8 mouse cellular contexts compared by ENCODE assay signal in the genomic region with DNA sequence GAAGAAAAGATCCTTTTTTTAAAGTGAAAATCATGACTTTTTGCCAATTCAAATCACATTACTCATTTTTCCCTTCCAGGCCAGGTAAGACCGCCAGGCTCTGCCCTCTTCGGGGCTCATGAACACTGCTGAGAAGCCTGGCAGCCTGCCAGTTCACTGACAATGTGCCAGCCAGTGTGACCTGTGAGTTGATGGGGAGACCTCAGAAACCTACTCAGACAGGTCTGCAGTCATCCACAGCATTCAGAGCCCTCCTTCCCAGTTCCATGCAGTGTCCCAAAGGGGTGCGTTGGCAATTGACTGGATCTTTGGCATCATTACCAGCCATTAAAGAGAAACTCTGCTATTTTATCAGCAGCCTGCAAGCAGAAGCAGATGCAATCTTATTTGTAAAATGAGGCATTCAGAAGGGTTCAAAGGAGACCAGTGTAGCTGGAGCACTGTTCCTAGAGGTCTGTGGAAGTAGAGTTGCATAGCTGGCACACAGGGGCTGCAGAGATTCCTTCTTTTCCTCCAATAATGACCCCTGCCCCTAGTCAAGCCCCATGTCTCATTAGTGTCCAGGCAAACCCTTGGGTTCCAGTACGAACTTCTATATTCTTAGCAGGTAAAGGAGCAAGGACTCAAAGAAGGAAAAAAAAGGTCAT.
DNase-seq lines count a peak whose midpoint lies in the region; ATAC-seq lines count a peak whose summit lies in the region.

No protein-coding gene starts in this region.

- H3K9me3 ChIP-seq in hindbrain, embryonic 13.5 days = no peaks in the 10 kb centered on the region
- H3K9me3 ChIP-seq in limb, embryonic 15.5 days = no peaks in the 10 kb centered on the region
- no peaks in the 10 kb centered on the region for H3K9me3 ChIP-seq in liver, embryonic 11.5 days (ENCODE audit: control insufficient read depth, low read length)

- no peak overlapping the region for H3K4me2 ChIP-seq in hindbrain, embryonic 13.5 days
- H3K4me2 ChIP-seq in limb, embryonic 15.5 days = no peak overlapping the region
- no peak overlapping the region for H3K4me2 ChIP-seq in liver, embryonic 11.5 days

- peak overlapping the region; percentile 64 for H3K27ac ChIP-seq in hindbrain, embryonic 13.5 days
- no peak overlapping the region for H3K27ac ChIP-seq in limb, embryonic 15.5 days
- no peak overlapping the region for H3K27ac ChIP-seq in liver, embryonic 11.5 days (ENCODE audit: low read depth, low read length)

- WGBS in hindbrain, embryonic 13.5 days = 32% methylated on average over 4 of the region's 4 CpGs
- WGBS in limb, embryonic 15.5 days = 36% methylated on average over 4 of the region's 4 CpGs
- WGBS in liver, embryonic 11.5 days = 65% methylated on average over 4 of the region's 4 CpGs

- H3K4me3 ChIP-seq in hindbrain, embryonic 13.5 days = no peak overlapping the region
- H3K4me3 ChIP-seq in limb, embryonic 15.5 days = no peak overlapping the region
- no peak overlapping the region for H3K4me3 ChIP-seq in liver, embryonic 11.5 days (ENCODE audit: low read depth, low read length)

- no peaks in the 10 kb centered on the region for H3K27me3 ChIP-seq in hindbrain, embryonic 13.5 days
- H3K27me3 ChIP-seq in limb, embryonic 15.5 days = no peaks in the 10 kb centered on the region
- H3K27me3 ChIP-seq in liver, embryonic 11.5 days (replicated peaks; ENCODE audit: control insufficient read depth, insufficient read depth, low read length) = no peaks in the 10 kb centered on the region

- DNase-seq in embryo, embryonic 11 days = peak; percentile 21
- no peak for DNase-seq in embryo, embryonic 9.5 days (ENCODE audit: extremely low spot score)
- DNase-seq in cerebellum, adult 18-20 months = peak; percentile 3 to 11
- peak; percentile 3 to 8 for DNase-seq in gastrocnemius, adult 8-10 months (ENCODE audit: low spot score in 2 of 2)
- DNase-seq in liver, embryonic 11.5 days (ENCODE audit: low spot score) = no peak

- H3K9ac ChIP-seq in hindbrain, embryonic 13.5 days = no peak overlapping the region
- H3K9ac ChIP-seq in limb, embryonic 15.5 days = no peak overlapping the region
- H3K9ac ChIP-seq in liver, embryonic 11.5 days (ENCODE audit: low read depth, low read length) = no peak overlapping the region

- H3K4me1 ChIP-seq in hindbrain, embryonic 13.5 days (replicated peaks) = peaks cover 29% of the 10 kb centered on the region
- H3K4me1 ChIP-seq in limb, embryonic 15.5 days = peaks cover 13% of the 10 kb centered on the region
- H3K4me1 ChIP-seq in liver, embryonic 11.5 days (replicated peaks; ENCODE audit: control insufficient read depth, insufficient read depth, low read length) = no peaks in the 10 kb centered on the region

- H3K36me3 ChIP-seq in hindbrain, embryonic 13.5 days = no peaks in the 10 kb centered on the region
- no peaks in the 10 kb centered on the region for H3K36me3 ChIP-seq in limb, embryonic 15.5 days
- no peaks in the 10 kb centered on the region for H3K36me3 ChIP-seq in liver, embryonic 11.5 days (ENCODE audit: control insufficient read depth, insufficient read depth, low read length)

- peak; percentile 67 for ATAC-seq in hindbrain, embryonic 13.5 days (ENCODE audit: low FRiP score)
- 0 out of 2 replicates have a peak, but pooled peaks have one; percentile 40 for ATAC-seq in limb, embryonic 15.5 days (ENCODE audit: insufficient number of reproducible peaks, low FRiP score, low TSS enrichment, low read depth)
- no peak for ATAC-seq in monocyte, adult 5-6 weeks (replicated peaks; ENCODE audit: insufficient number of reproducible peaks, low FRiP score, low TSS enrichment, poor library complexity, severe bottlenecking)
- ATAC-seq in liver, embryonic 11.5 days (replicated peaks; ENCODE audit: low FRiP score) = no peak

Comparison
In these comparisons a context has a peak if more than half of its experiments do, and no peak if none do; other contexts are left out.
1. DNase-seq: peak in embryo, embryonic 11 days (single experiment), cerebellum, adult 18-20 months (2 of 2) and gastrocnemius, adult 8-10 months (2 of 2); none in embryo, embryonic 9.5 days (single experiment) and liver, embryonic 11.5 days (single experiment).
2. ATAC-seq: peak in hindbrain, embryonic 13.5 days (single experiment) and limb, embryonic 15.5 days (single experiment); none in monocyte, adult 5-6 weeks (single experiment) and liver, embryonic 11.5 days (single experiment).